Mouse (Mus musculus) embryonic fibroblast, embryonic 13.5 days (primary cell): ENCODE data around the gene Ccdc148.

Experiments
- CTCF ChIP-seq: IDR thresholded peaks from 2 replicates; pipeline ENCODE4 v1.5.1; 2011; ENCODE audit warnings: mild to moderate bottlenecking, control low read depth, low read length, moderate library complexity, borderline replicate concordance; ENCODE audit not compliant: insufficient read depth
- POLR2A ChIP-seq: IDR thresholded peaks from 2 replicates; pipeline ENCODE4 v1.6.1; 2011; ENCODE audit warnings: low read depth, mild to moderate bottlenecking, control low read depth, low read length, moderate library complexity

DNA sequence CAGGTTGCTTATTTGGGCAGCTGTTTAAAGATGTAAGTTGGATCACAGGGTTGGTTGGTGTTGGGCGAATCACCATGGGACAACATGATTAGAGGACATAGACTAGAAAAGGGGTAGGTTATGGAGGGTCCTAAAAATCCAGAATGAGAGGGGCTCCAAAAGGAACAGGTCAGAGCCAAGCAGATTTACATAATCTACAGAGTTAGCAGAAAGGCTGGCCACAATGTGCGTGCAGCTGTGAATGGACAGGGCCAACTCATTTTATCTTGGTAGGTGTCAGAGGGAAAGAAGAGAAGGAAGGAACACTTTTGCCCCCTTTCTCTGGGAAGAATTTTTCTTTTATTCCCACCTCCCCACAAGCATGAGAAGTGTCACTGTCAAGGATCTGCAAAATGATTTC is 204.1 kb downstream of the Ccdc148 start:
- TF ChIP-seq CTCF (no peak), POLR2A (no peak)
